Mouse (Mus musculus) hindbrain, embryonic 14.5 days (tissue): ENCODE measurements around the gene 1600014C10Rik. TPM values are rescaled to one million over a fixed set of nuclear protein-coding genes. Genes with fewer than 3 reads are reported as not detected.

Experiments
- ATAC-seq: fragments of 200-750 bp; cut with Nextera tagmentation; 2 replicates; pipeline ENCODE4 v1.8.0; 2017; ENCODE audit warnings: moderate number of reproducible peaks, mild to moderate bottlenecking, moderate TSS enrichment, moderate library complexity; ENCODE audit not compliant: low FRiP score
- DNase-seq: peaks from one replicate; pipeline ENCODE4 v3.0.0-alpha.2; 2015; ENCODE audit warnings: low spot score
- H3K27ac ChIP-seq: fragments of 300-500 bp; sonication (generic); 2 replicates; pipeline ENCODE4 v1.5.1; 2014; ENCODE audit warnings: mild to moderate bottlenecking, moderate library complexity
- H3K27me3 ChIP-seq: fragments of 300-500 bp; sonication (generic); 2 replicates; pipeline ENCODE4 v1.6.1; 2014; ENCODE audit warnings: mild to moderate bottlenecking, low read length, mixed read lengths; ENCODE audit not compliant: control insufficient read depth, insufficient read depth
- H3K36me3 ChIP-seq: fragments of 300-500 bp; sonication (generic); replicated peaks from 2 replicates; pipeline ENCODE4 v1.6.1; 2014; ENCODE audit not compliant: control insufficient read depth, insufficient read depth
- H3K4me1 ChIP-seq: fragments of 300-500 bp; sonication (generic); replicated peaks from 2 replicates; pipeline ENCODE4 v1.6.1; 2014; ENCODE audit warnings: antibody characterized with exemption, low read length, mixed read lengths; ENCODE audit not compliant: control insufficient read depth, insufficient read depth
- H3K4me2 ChIP-seq: fragments of 300-500 bp; sonication (generic); replicated peaks from 2 replicates; pipeline ENCODE4 v1.6.1; 2014; ENCODE audit warnings: mild to moderate bottlenecking, moderate library complexity
- H3K4me3 ChIP-seq: fragments of 300-500 bp; sonication (generic); replicated peaks from 2 replicates; pipeline ENCODE4 v1.5.1; 2014; ENCODE audit warnings: mild to moderate bottlenecking, low read length
- H3K9ac ChIP-seq: fragments of 300-500 bp; sonication (generic); 2 replicates; pipeline ENCODE4 v1.6.1; 2014
- H3K9me3 ChIP-seq: fragments of 300-500 bp; sonication (generic); 2 replicates; pipeline ENCODE4 v1.6.1; 2016; ENCODE audit warnings: low read length; ENCODE audit not compliant: control insufficient read depth
- WGBS: fragments of 180-500 bp; shearing (Covaris S2); extraction: QIAGEN DNeasy Blood & Tissue Kit; methylation state at CpG from one replicate; pipeline ENCODE4 v1.1.7; 2014; 5-methylcytosine and 5-hydroxymethylcytosine counted together
- polyA plus RNA-seq: library from polyadenylated mRNA; unstranded; fragments of >200 nt; fragmentation: Nextera tagmentation; extraction: Ambion mirVana; gene quantifications from 2 replicates; pipeline ENCODE4 v1.2.1, GENCODE M21; 2014

The 1600014C10Rik gene
- polyA plus RNA-seq, 1 experiment from 2014 or later, result 29.2 TPM

DNA sequence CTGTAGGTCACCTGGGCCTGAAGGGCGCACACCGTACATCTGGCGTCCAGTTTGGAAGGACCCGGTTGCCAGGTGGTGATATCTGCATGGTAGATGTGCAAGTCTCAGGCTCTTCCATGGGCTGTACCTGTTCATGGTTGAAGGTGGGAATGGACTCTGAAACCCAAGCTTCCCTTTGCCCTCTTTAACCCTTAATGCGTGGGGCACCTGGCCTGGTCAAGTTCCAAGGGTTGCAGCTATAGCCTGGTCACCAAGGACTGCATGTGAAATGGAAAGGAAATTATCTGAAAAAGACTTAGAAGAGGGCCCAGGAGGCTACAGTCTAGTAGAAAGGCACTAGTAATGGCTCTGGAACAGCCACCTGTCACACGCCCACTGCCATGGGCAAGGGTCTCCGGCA is 37.8 kb downstream of the 1600014C10Rik start:
- Histone ChIP-seq H3K36me3 (no peaks in the 10 kb centered on the region), H3K9me3 (no peaks in the 10 kb centered on the region), H3K27ac (no peak overlapping the region), H3K9ac (no peak overlapping the region), H3K27me3 (no peaks in the 10 kb centered on the region), H3K4me2 (no peak overlapping the region), H3K4me1 (no peaks in the 10 kb centered on the region), H3K4me3 (no peak overlapping the region)
- DNase-seq (no peak), ATAC-seq (no peak)
- 94% methylated on average over 7 of the region's 7 CpGs for WGBS

DNA sequence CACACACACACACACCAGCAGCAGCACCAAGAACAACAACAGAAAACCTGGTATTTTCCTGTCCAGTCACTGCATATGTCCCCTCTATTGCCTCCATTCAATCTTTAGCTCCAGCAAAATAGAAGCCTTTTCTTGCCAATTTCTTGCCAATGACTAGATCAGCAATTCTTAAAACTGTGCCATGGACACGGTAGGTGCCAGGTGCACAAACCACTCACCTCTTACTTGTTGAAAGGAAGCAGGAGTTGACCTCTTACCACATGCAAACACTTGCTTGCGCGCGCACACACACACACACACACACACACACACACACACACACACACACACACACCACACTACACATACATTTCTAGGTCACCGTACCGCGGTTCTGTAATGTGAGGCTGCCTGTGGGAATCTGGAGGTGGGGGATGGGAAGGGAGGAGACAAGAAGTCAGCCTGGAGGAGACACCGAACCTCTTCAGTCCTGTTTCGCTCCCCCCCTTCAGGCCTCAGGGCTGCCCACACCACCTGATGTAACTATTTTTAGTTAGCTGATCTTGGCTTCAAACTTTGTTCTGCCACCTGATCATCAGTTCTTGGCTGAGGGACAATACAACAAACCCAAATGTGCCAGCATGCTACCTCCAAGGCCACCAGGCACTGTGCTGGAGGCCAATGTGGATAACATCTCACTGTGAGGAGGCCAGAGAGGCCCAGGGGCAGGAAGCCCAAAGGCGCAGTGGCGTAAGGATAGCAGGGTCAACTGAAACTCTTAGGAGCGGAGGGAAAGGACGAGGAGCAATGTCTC is 41.8 kb downstream of the 1600014C10Rik start:
- no peak for DNase-seq
- 91% methylated on average over 13 of the region's 13 CpGs for WGBS
- H3K4me2 ChIP-seq, result no peak overlapping the region
- no peak overlapping the region for H3K9ac ChIP-seq
- no peak overlapping the region for H3K4me3 ChIP-seq
- no peak for ATAC-seq
- no peak overlapping the region for H3K27ac ChIP-seq
- H3K27me3 ChIP-seq, result peaks cover 2% of the 10 kb centered on the region; the same call in 1 of the 2 replicates
- no peaks in the 10 kb centered on the region for H3K9me3 ChIP-seq
- no peaks in the 10 kb centered on the region for H3K36me3 ChIP-seq
- H3K4me1 ChIP-seq, result peaks cover 10% of the 10 kb centered on the region; the same call in 1 of the 2 replicates

GRCm38 (mm10) chr7:38226226-38226625 is 43.2 kb downstream of the 1600014C10Rik start:
- Histone ChIP-seq H3K9ac (no peak overlapping the region), H3K27ac (no peak overlapping the region), H3K4me2 (no peak overlapping the region), H3K27me3 (peaks cover 7% of the 10 kb centered on the region; the same call in 1 of the 2 replicates), H3K4me3 (no peak overlapping the region), H3K36me3 (no peaks in the 10 kb centered on the region), H3K4me1 (peaks cover 10% of the 10 kb centered on the region; the same call in 1 of the 2 replicates), H3K9me3 (no peaks in the 10 kb centered on the region)
- WGBS, result 85% methylated on average over 2 of the region's 2 CpGs
- no peak for DNase-seq
- ATAC-seq, result no peak

GRCm38 (mm10) chr7:38227181-38227899 is 44.3 kb downstream of the 1600014C10Rik start:
- under 1% methylated on average over 25 of the region's 25 CpGs for WGBS
- H3K9ac ChIP-seq, result peak overlapping the region; percentile 43
- H3K4me1 ChIP-seq, result peaks cover 10% of the 10 kb centered on the region; the same call in 1 of the 2 replicates
- peak overlapping the region; percentile 45 for H3K4me3 ChIP-seq
- H3K27me3 ChIP-seq, result peaks cover 7% of the 10 kb centered on the region; the same call in 1 of the 2 replicates
- H3K27ac ChIP-seq, result no peak overlapping the region
- H3K36me3 ChIP-seq, result no peaks in the 10 kb centered on the region
- peak; percentile 33 for DNase-seq
- ATAC-seq, result peak; percentile 61
- peak overlapping the region; percentile 95 for H3K4me2 ChIP-seq
- no peaks in the 10 kb centered on the region for H3K9me3 ChIP-seq

GRCm38 (mm10) chr7:38227900-38228298 is 44.9 kb downstream of the 1600014C10Rik start, which contains the start of gene Plekhf1:
Plekhf1 (minus strand) TSS chr7:38228016.
- Histone ChIP-seq H3K4me2 (peak within 1 kb of the TSS; percentile 95), H3K4me1 (peaks cover 10% of the 10 kb centered on the region; the same call in 1 of the 2 replicates), H3K9me3 (no peaks in the 10 kb centered on the region), H3K36me3 (no peaks in the 10 kb centered on the region), H3K9ac (peak within 1 kb of the TSS; percentile 43), H3K27ac (no peak within 1 kb of the TSS), H3K27me3 (peaks cover 7% of the 10 kb centered on the region; the same call in 1 of the 2 replicates), H3K4me3 (peak within 1 kb of the TSS; percentile 45)
- DNase-seq, result peak; percentile 79
- ATAC-seq, result peak; percentile 90
- under 1% methylated on average over 34 of the region's 36 CpGs for WGBS

- H3K4me2 ChIP-seq, result peak overlapping the region; percentile 95
- ATAC-seq (no peak), DNase-seq (no peak)
- H3K27ac ChIP-seq, result no peak overlapping the region
- H3K9ac ChIP-seq, result no peak overlapping the region
- H3K4me1 ChIP-seq, result peaks cover 10% of the 10 kb centered on the region; the same call in 1 of the 2 replicates
- H3K27me3 ChIP-seq, result peaks cover 7% of the 10 kb centered on the region; the same call in 1 of the 2 replicates
- 26% methylated on average over 8 of the region's 8 CpGs for WGBS
- no peaks in the 10 kb centered on the region for H3K9me3 ChIP-seq
- H3K4me3 ChIP-seq, result peak overlapping the region; percentile 45
- H3K36me3 ChIP-seq, result no peaks in the 10 kb centered on the region
These were observed 45.3 kb downstream of the 1600014C10Rik start for GRCm38 (mm10) chr7:38228329-38228728.

GRCm38 (mm10) chr7:38230285-38230684 is 47.3 kb downstream of the 1600014C10Rik start:
- DNase-seq, result no peak
- H3K27me3 ChIP-seq, result peaks cover 7% of the 10 kb centered on the region; the same call in 1 of the 2 replicates
- no peak overlapping the region for H3K4me3 ChIP-seq
- H3K4me2 ChIP-seq, result no peak overlapping the region
- H3K9ac ChIP-seq, result no peak overlapping the region
- no peaks in the 10 kb centered on the region for H3K9me3 ChIP-seq
- H3K27ac ChIP-seq, result no peak overlapping the region
- 21% methylated on average over 8 of the region's 8 CpGs for WGBS
- peaks cover 10% of the 10 kb centered on the region; the same call in 1 of the 2 replicates for H3K4me1 ChIP-seq
- ATAC-seq, result no peak
- H3K36me3 ChIP-seq, result no peaks in the 10 kb centered on the region

DNA sequence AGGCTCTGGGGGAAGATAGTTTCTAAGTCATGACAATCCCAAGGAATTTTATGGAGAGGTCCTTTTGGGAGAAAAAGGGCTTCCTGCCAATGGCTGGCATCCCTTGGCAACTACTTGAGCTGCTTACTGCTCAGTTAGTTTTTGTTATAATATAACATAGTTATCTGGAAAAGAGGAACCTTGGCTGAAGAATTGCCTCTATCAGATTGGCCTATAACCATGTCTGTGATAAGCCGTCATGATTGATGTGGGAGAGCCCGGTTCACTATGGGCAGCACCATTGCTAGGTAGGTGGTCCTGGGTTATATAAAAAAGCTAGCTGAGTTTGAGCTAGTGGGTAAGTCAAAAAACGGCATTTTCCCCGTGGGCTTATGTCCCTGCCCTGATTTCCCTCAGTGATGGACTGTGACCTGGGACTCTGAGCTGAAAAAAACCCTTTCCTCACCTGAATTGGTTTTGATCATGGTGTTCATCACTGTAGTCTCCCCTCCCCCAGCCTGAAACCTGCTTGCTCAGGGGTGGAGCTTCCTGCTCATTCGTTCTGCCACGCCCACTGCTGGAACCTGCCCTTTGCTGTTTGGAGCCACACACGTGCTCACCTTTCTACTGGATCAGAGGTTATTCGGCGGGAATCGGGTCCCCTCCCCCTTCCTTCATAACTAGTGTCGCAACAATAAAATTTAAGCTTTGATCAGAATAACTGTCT is 53.5 kb downstream of the 1600014C10Rik start:
- Histone ChIP-seq H3K27me3 (no peaks in the 10 kb centered on the region), H3K9ac (no peak overlapping the region), H3K4me3 (no peak overlapping the region), H3K27ac (no peak overlapping the region), H3K4me1 (no peaks in the 10 kb centered on the region), H3K4me2 (no peak overlapping the region), H3K9me3 (no peaks in the 10 kb centered on the region), H3K36me3 (no peaks in the 10 kb centered on the region)
- DNase-seq (no peak), ATAC-seq (no peak)
- 51% methylated on average over 10 of the region's 11 CpGs for WGBS

GRCm38 (mm10) chr7:38237140-38237539 is 54.1 kb downstream of the 1600014C10Rik start:
- Histone ChIP-seq H3K9me3 (no peaks in the 10 kb centered on the region), H3K36me3 (no peaks in the 10 kb centered on the region), H3K4me3 (no peak overlapping the region), H3K4me2 (no peak overlapping the region), H3K27ac (no peak overlapping the region), H3K27me3 (no peaks in the 10 kb centered on the region), H3K4me1 (no peaks in the 10 kb centered on the region), H3K9ac (no peak overlapping the region)
- DNase-seq (no peak), ATAC-seq (no peak)
